9 mouse cellular contexts compared by ENCODE assay signal in the genomic region with DNA sequence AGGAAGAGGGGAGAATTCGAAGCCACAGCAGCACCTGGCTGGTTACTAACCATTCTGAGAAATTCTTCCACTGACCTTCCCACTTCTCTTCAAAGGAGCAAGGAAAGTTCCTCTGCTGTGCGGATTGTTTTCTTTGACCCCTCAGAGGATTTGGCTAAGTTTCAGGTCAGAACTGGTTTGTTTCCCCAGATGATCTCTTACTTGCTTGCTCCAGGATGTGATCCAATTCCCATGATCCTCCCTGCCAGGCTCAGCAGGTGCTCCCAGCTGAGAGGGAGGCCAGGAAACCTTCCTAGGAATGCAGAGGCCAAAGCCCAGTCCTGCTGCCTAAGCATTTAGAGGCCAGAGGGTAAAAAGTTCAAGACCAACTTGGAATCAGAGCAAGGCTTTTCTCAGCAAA. TPM values are rescaled to one million over a fixed set of nuclear protein-coding genes. Genes with fewer than 3 reads are reported as not detected.
DNase-seq lines count a peak whose midpoint lies in the region; ATAC-seq lines count a peak whose summit lies in the region.
"Had no signal": no experiment of that assay in that cellular context is flagged by ENCODE, and none has a peak within 500 bp of the region (broad histone marks: within the 10 kb centered on the region; RNA-seq: fewer than 3 reads in every experiment).

No protein-coding gene starts in this region.

- H3K4me2 ChIP-seq in kidney, embryonic 16.5 days (replicated peaks; ENCODE audit: low read depth, low read length): no peak overlapping the region
- no peak overlapping the region for H3K4me2 ChIP-seq in embryonic facial prominence, embryonic 13.5 days

- H3K27me3 ChIP-seq in kidney, embryonic 16.5 days (ENCODE audit: insufficient read depth, low read length): no peaks in the 10 kb centered on the region
- 0 out of 2 replicates have a peak, but pooled peaks cover 4% of the 10 kb centered on the region for H3K27me3 ChIP-seq in embryonic facial prominence, embryonic 13.5 days

- DNase-seq in kidney, adult 11 months: peak; percentile 86
- peak; percentile 81 for DNase-seq in R1 (ENCODE audit: low read depth, low spot score)
- DNase-seq in kidney, postnatal 36 days: peak; percentile 75 to 86
- no peak for DNase-seq in thymus, postnatal 0 days (ENCODE audit: low spot score)
- no peak for DNase-seq in ovary, postnatal 14 days (ENCODE audit: low spot score)

- 33% methylated on average over 2 of the region's 2 CpGs for WGBS in kidney, embryonic 16.5 days
- WGBS in embryonic facial prominence, embryonic 13.5 days: 51% methylated on average over 2 of the region's 2 CpGs

- no peak overlapping the region for H3K9ac ChIP-seq in kidney, embryonic 16.5 days (replicated peaks; ENCODE audit: low read length)
- no peak overlapping the region; the same call in 1 of the 2 replicates for H3K9ac ChIP-seq in embryonic facial prominence, embryonic 13.5 days

- H3K4me3 ChIP-seq in kidney, embryonic 16.5 days (ENCODE audit: low read length): no peak overlapping the region
- H3K4me3 ChIP-seq in embryonic facial prominence, embryonic 13.5 days: no peak overlapping the region

- peaks cover 2% of the 10 kb centered on the region; the same call in 1 of the 2 replicates for H3K4me1 ChIP-seq in kidney, embryonic 16.5 days (ENCODE audit: insufficient read depth, low read length)
- H3K4me1 ChIP-seq in embryonic facial prominence, embryonic 13.5 days: no peaks in the 10 kb centered on the region

- no peaks in the 10 kb centered on the region for H3K36me3 ChIP-seq in kidney, embryonic 16.5 days (ENCODE audit: insufficient read depth, low read length)
- no peaks in the 10 kb centered on the region for H3K36me3 ChIP-seq in embryonic facial prominence, embryonic 13.5 days

- ATAC-seq in kidney, embryonic 16.5 days (ENCODE audit: low FRiP score, low TSS enrichment): no peak
- no peak for ATAC-seq in embryonic facial prominence, embryonic 13.5 days (ENCODE audit: insufficient number of reproducible peaks, insufficient read depth, low FRiP score, low TSS enrichment, low read depth)
- ATAC-seq in megakaryocyte, adult 5-6 weeks (ENCODE audit: poor library complexity, severe bottlenecking): no peak

- no peak overlapping the region; the same call in 1 of the 2 replicates for H3K27ac ChIP-seq in kidney, embryonic 16.5 days (ENCODE audit: low read length)
- H3K27ac ChIP-seq in embryonic facial prominence, embryonic 13.5 days: peak overlapping the region; percentile 11; the same call in 1 of the 2 replicates

- H3K9me3 ChIP-seq in kidney, embryonic 16.5 days (ENCODE audit: low read length): peaks cover 4% of the 10 kb centered on the region; the same call in 1 of the 2 replicates
- H3K9me3 ChIP-seq in embryonic facial prominence, embryonic 13.5 days: peaks cover 5% of the 10 kb centered on the region

RNA-seq across cellular contexts. Expression of a gene that starts 14.2 kb away (rescaled TPM):
- 46.8 and 47.1 TPM in 2 replicates for polyA plus RNA-seq in kidney, embryonic 16.5 days (2015; fragmentation: Nextera tagmentation; extraction: Ambion mirVana)
- polyA plus RNA-seq in embryonic facial prominence, embryonic 13.5 days (2015; fragmentation: Nextera tagmentation; extraction: Ambion mirVana): 27.4 and 29.2 TPM in 2 replicates
- 5.3 and 5.9 TPM in 2 replicates for polyA plus RNA-seq in thymus, postnatal 0 days (2015; fragmentation: Nextera tagmentation; extraction: Ambion mirVana)
- total RNA-seq in megakaryocyte, adult 5-6 weeks (2015): 2.3 and 2.6 TPM in 2 replicates
- total RNA-seq in megakaryocyte, adult 5-6 weeks (2017): 1.3 and 1.5 TPM in 2 replicates

RNA-seq across cellular contexts. Expression of a gene that starts 31.3 kb away (rescaled TPM):
- 5.4 and 6.0 TPM in 2 replicates for polyA plus RNA-seq in kidney, embryonic 16.5 days (2015; fragmentation: Nextera tagmentation; extraction: Ambion mirVana)
- polyA plus RNA-seq in embryonic facial prominence, embryonic 13.5 days (2015; fragmentation: Nextera tagmentation; extraction: Ambion mirVana): 0.74 and 1.1 TPM in 2 replicates
- 0.16 TPM in 1 of 2 replicates, not detected in the other for polyA plus RNA-seq in thymus, postnatal 0 days (2015; fragmentation: Nextera tagmentation; extraction: Ambion mirVana)
- 1.6 and 2.0 TPM in 2 replicates for total RNA-seq in megakaryocyte, adult 5-6 weeks (2015)
- 3.3 TPM in 1 of 2 replicates, not detected in the other for total RNA-seq in megakaryocyte, adult 5-6 weeks (2017)
- polyA plus RNA-seq: cerebellum, adult 2 months had no signal

RNA-seq across cellular contexts. Expression of a gene that starts 51.4 kb away (rescaled TPM):
- 14.2 and 14.4 TPM in 2 replicates for polyA plus RNA-seq in kidney, embryonic 16.5 days (2015; fragmentation: Nextera tagmentation; extraction: Ambion mirVana)
- 16.6 and 18.2 TPM in 2 replicates for polyA plus RNA-seq in embryonic facial prominence, embryonic 13.5 days (2015; fragmentation: Nextera tagmentation; extraction: Ambion mirVana)
- 14.3 and 14.7 TPM in 2 replicates for polyA plus RNA-seq in thymus, postnatal 0 days (2015; fragmentation: Nextera tagmentation; extraction: Ambion mirVana)
- 36.7 and 44.4 TPM in 2 replicates for total RNA-seq in megakaryocyte, adult 5-6 weeks (2015)
- total RNA-seq in megakaryocyte, adult 5-6 weeks (2017): 66.4 and 92.7 TPM in 2 replicates

Comparison
In these comparisons a context has a peak if more than half of its experiments do, and no peak if none do; other contexts are left out.
1. DNase-seq: peak in kidney, adult 11 months (single experiment), R1 (single experiment) and kidney, postnatal 36 days (2 of 2); none in thymus, postnatal 0 days (single experiment) and ovary, postnatal 14 days (single experiment).